Mouse (Mus musculus): ENCODE measurements around the gene Actr8. TPM values are rescaled to one million over a fixed set of nuclear protein-coding genes. Genes with fewer than 3 reads are reported as not detected.

The Actr8 gene
- polyA plus RNA-seq, 1 experiment from 2014 or later = 63.4 TPM

GRCm38 (mm10) chr14:29967611-29968010, 10.5 kb upstream of the Actr8 start:
- POLR2A ChIA-PET = no interaction called here
- in situ Hi-C loops (cut with MboI; ENCODE audit: low pct_unique_long_range_greater_than_20kb) = no loop called here
- no peaks in the 10 kb centered on the region for H3K27me3 ChIP-seq
- CTCF ChIA-PET = no interaction called here
- no peak for TF ChIP-seq CTCF (IDR thresholded peaks at IDR 0.05)
- no peak for ATAC-seq
- DNase-seq (ENCODE audit: low read depth, low spot score) = no peak

- ATAC-seq = peak; percentile 99
Measured at GRCm38 (mm10) chr14:29968075-29968821, 9.9 kb upstream of the Actr8 start, which contains the start of gene Selenok. Gene Selenok, plus strand, starts transcription at chr14:29968308.

GRCm38 (mm10) chr14:29971446-29971845, 6.7 kb upstream of the Actr8 start:
- in situ Hi-C loops (cut with MboI; ENCODE audit: low pct_unique_long_range_greater_than_20kb) = no loop called here
- DNase-seq (ENCODE audit: low read depth, low spot score) = no peak
- POLR2A ChIA-PET = no interaction called here
- CTCF ChIA-PET = no interaction called here
- no peak for TF ChIP-seq CTCF (IDR thresholded peaks at IDR 0.05)
- no peak for ATAC-seq
- no peaks in the 10 kb centered on the region for H3K27me3 ChIP-seq

More at GRCm38 (mm10) chr14:29968075-29968821, 9.9 kb upstream of the Actr8 start, which contains the start of gene Selenok:
- peak; percentile 89 for DNase-seq (ENCODE audit: low read depth, low spot score)
- TF ChIP-seq CTCF (IDR thresholded peaks at IDR 0.05) = no peak
- ChIA-PET POLR2A (interaction anchor here (2.1 kb wide), 1 partner anchor 10 kb away, joined by 6 read pairs; the partner anchor contains the start of gene Actr8), CTCF (no interaction called here)
- in situ Hi-C loops (cut with MboI; ENCODE audit: low pct_unique_long_range_greater_than_20kb) = no loop called here
- no peaks in the 10 kb centered on the region for H3K27me3 ChIP-seq

- DNase-seq (ENCODE audit: low read depth, low spot score) (no peak), ATAC-seq (no peak)
- no peaks in the 10 kb centered on the region for H3K27me3 ChIP-seq
- in situ Hi-C loops (cut with MboI; ENCODE audit: low pct_unique_long_range_greater_than_20kb) = no loop called here
- ChIA-PET POLR2A (no interaction called here), CTCF (no interaction called here)
- no peak for TF ChIP-seq CTCF (IDR thresholded peaks at IDR 0.05)
Measured at GRCm38 (mm10) chr14:29971993-29972392, 6.1 kb upstream of the Actr8 start.

GRCm38 (mm10) chr14:29976927-29977326, 1.2 kb upstream of the Actr8 start:
- no peak for DNase-seq (ENCODE audit: low read depth, low spot score)
- in situ Hi-C loops (cut with MboI; ENCODE audit: low pct_unique_long_range_greater_than_20kb) = loop anchor here (25.0 kb wide), 1 partner anchor 685 kb away; the partner anchor contains the start of gene Rft1
- no peaks in the 10 kb centered on the region for H3K27me3 ChIP-seq
- TF ChIP-seq CTCF (IDR thresholded peaks at IDR 0.05) = no peak
- no peak for ATAC-seq
- ChIA-PET CTCF (interaction anchor here (1.8 kb wide), 1 partner anchor 11 kb away, joined by 4 read pairs; no protein-coding TSS in a partner anchor), POLR2A (no interaction called here)

- ATAC-seq (no peak), DNase-seq (ENCODE audit: low read depth, low spot score) (no peak)
- in situ Hi-C loops (cut with MboI; ENCODE audit: low pct_unique_long_range_greater_than_20kb) = loop anchor here (10.0 to 25.0 kb wide), 2 partner anchors 494 to 682 kb away; partner anchors contain the start of genes Dcp1a and Rft1
- ChIA-PET POLR2A (no interaction called here), CTCF (interaction anchor here (1.2 to 1.6 kb wide), 2 partner anchors 8 to 27 kb away, joined by 3 to 4 read pairs; no protein-coding TSS in a partner anchor)
- no peaks in the 10 kb centered on the region for H3K27me3 ChIP-seq
- peak; percentile 39 for TF ChIP-seq CTCF (IDR thresholded peaks at IDR 0.05)
Measured at GRCm38 (mm10) chr14:29980447-29981205, 2.5 kb downstream of the Actr8 start.

GRCm38 (mm10) chr14:29986096-29986495, 8.0 kb downstream of the Actr8 start:
- no peaks in the 10 kb centered on the region for H3K27me3 ChIP-seq
- ChIA-PET POLR2A (interaction anchor here (1.8 kb wide), 1 partner anchor 9 kb away, joined by 5 read pairs; no protein-coding TSS in a partner anchor), CTCF (no interaction called here)
- ATAC-seq (no peak), DNase-seq (ENCODE audit: low read depth, low spot score) (no peak)
- no peak for TF ChIP-seq CTCF (IDR thresholded peaks at IDR 0.05)
- in situ Hi-C loops (cut with MboI; ENCODE audit: low pct_unique_long_range_greater_than_20kb) = loop anchor here (10.0 to 25.0 kb wide), 2 partner anchors 489 to 676 kb away; partner anchors contain the start of genes Dcp1a and Rft1

- ChIA-PET POLR2A (no interaction called here), CTCF (interaction anchor here (1.0 kb wide), 1 partner anchor 13 kb away, joined by 3 read pairs; no protein-coding TSS in a partner anchor)
- no peak for DNase-seq (ENCODE audit: low read depth, low spot score)
- ATAC-seq = no peak
- in situ Hi-C loops (cut with MboI; ENCODE audit: low pct_unique_long_range_greater_than_20kb) = loop anchor here (10.0 to 25.0 kb wide), 2 partner anchors 488 to 675 kb away; partner anchors contain the start of genes Dcp1a and Rft1
- TF ChIP-seq CTCF (IDR thresholded peaks at IDR 0.05) = no peak
- H3K27me3 ChIP-seq = no peaks in the 10 kb centered on the region
Measured at GRCm38 (mm10) chr14:29987276-29987675, 9.1 kb downstream of the Actr8 start.

- ChIA-PET POLR2A (no interaction called here), CTCF (no interaction called here)
- no peak for TF ChIP-seq CTCF (IDR thresholded peaks at IDR 0.05)
- ATAC-seq (no peak), DNase-seq (ENCODE audit: low read depth, low spot score) (no peak)
- H3K27me3 ChIP-seq = no peaks in the 10 kb centered on the region
- in situ Hi-C loops (cut with MboI; ENCODE audit: low pct_unique_long_range_greater_than_20kb) = loop anchor here (10.0 to 25.0 kb wide), 2 partner anchors 487 to 675 kb away; partner anchors contain the start of genes Dcp1a and Rft1
Measured at GRCm38 (mm10) chr14:29987739-29988138, 9.6 kb downstream of the Actr8 start.

GRCm38 (mm10) chr14:29988337-29988736, 10.2 kb downstream of the Actr8 start:
- ChIA-PET CTCF (interaction anchor here (1.0 kb wide), 1 partner anchor 8 kb away, joined by 4 read pairs; no protein-coding TSS in a partner anchor), POLR2A (no interaction called here)
- no peak for TF ChIP-seq CTCF (IDR thresholded peaks at IDR 0.05)
- in situ Hi-C loops (cut with MboI; ENCODE audit: low pct_unique_long_range_greater_than_20kb) = loop anchor here (10.0 to 25.0 kb wide), 2 partner anchors 486 to 674 kb away; partner anchors contain the start of genes Dcp1a and Rft1
- DNase-seq (ENCODE audit: low read depth, low spot score) (no peak), ATAC-seq (no peak)
- no peaks in the 10 kb centered on the region for H3K27me3 ChIP-seq

Data from Patski (cell line).